Mouse (Mus musculus) cortical plate, adult 2 months (tissue): ENCODE measurements around the gene Aggf1.
"Not testable (repeated sequence)": the region's sequence is repeated elsewhere in the genome, so short reads cannot be mapped to it uniquely, and the experiment has no call there.

Source experiments
- CTCF ChIP-seq: fragments of 200-500 bp; IDR thresholded peaks from 2 replicates; pipeline ENCODE4 v1.5.1; 2011; ENCODE audit warnings: mild to moderate bottlenecking, control low read depth, low read length; ENCODE audit not compliant: insufficient read depth; ENCODE audit errors: extremely low read depth
- POLR2A ChIP-seq: fragments of 200-500 bp; IDR thresholded peaks from 2 replicates; pipeline ENCODE4 v1.6.1; 2011; ENCODE audit warnings: mild to moderate bottlenecking, low read length, control low read depth; ENCODE audit not compliant: insufficient read depth; ENCODE audit errors: extremely low read depth

DNA sequence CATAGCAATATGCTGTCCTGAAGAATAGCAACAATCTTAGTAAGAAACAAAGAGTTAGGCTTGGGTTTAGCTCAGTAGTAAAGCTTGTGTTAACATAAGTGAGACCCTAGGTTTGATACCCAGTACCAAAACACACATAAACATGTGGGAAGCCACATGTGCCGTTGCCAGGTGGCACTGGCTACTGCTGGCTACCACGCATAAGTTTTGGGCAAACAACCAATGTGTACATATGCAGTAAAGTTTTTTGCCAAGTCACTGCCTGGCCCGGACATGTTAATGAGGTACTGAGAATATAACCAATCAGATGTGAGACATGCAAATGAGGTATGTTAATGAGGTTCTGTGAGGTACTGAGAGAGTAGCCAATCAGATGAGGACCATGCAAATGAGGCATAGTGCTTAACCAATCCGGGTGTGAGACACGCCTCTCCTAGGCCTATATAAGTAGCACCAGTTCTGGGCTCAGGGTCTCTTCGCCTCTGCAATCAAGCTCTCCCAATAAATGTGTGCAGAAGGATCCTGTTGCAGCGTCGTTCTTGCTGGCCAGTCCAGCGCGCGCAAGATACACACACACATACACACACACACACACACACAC, 1.6 kb upstream of the Aggf1 start:
- TF ChIP-seq CTCF, POLR2A: not testable (repeated sequence)
